Mouse (Mus musculus) erythroblast, embryonic 14.5 days (primary cell): Measurements from ENCODE around the gene Olfr689.

Experiments used
- GATA1 ChIP-seq: IDR thresholded peaks from 2 replicates; pipeline ENCODE4 v1.6.1; 2012; ENCODE audit warnings: low read length, inconsistent platforms, mixed read lengths
- TAL1 ChIP-seq: IDR thresholded peaks from 3 replicates; pipeline ENCODE4 v1.6.1; 2012; ENCODE audit warnings: low read length, inconsistent platforms, mixed read lengths

DNA sequence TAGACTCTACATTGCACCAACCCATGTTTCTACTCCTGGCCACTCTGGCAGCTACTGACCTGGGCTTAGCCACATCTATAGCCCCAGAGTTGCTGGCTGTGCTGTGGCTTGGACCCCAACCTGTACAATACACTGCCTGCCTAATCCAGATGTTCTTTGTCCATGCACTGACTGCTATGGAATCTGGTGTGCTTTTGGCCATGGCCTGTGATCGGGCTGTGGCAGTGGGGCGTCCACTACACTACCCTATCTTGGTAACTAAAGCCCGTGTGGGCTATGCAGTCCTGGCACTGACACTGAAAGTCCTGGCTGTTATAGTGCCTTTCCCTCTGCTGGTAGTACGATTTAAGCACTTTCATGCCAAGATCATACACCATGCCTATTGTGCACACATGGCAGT lies 57.6 kb downstream of the Olfr689 start:
- no peak for TF ChIP-seq TAL1
- TF ChIP-seq GATA1 = no peak
